Mouse (Mus musculus): ENCODE measurements around the gene Pitpnm2.

Pitpnm2 gene

GRCm38 (mm10) chr5:124138066-124138465 lies 111.5 kb downstream of the Pitpnm2 start:
- DNase-seq (ENCODE audit: low spot score): no peak

GRCm38 (mm10) chr5:124134261-124134660 lies 115.3 kb downstream of the Pitpnm2 start:
- DNase-seq (ENCODE audit: low spot score): no peak

GRCm38 (mm10) chr5:124125093-124125492 lies 124.5 kb downstream of the Pitpnm2 start:
- no peak for DNase-seq (ENCODE audit: low spot score)

GRCm38 (mm10) chr5:124122357-124122756 lies 127.2 kb downstream of the Pitpnm2 start:
- DNase-seq (ENCODE audit: low spot score): no peak

- no peak for DNase-seq (ENCODE audit: low spot score)
These were observed 130.4 kb downstream of the Pitpnm2 start for GRCm38 (mm10) chr5:124119204-124119603.

GRCm38 (mm10) chr5:124115990-124116845 lies 133.3 kb downstream of the Pitpnm2 start, which contains the start of gene Arl6ip4:
Gene Arl6ip4 (plus strand): TSS chr5:124116089.
- DNase-seq (ENCODE audit: low spot score): peak; percentile 75

- no peak for DNase-seq (ENCODE audit: low spot score)
These were observed 134.0 kb downstream of the Pitpnm2 start for GRCm38 (mm10) chr5:124115531-124115930.

- DNase-seq (ENCODE audit: low spot score): no peak
These were observed 135.1 kb downstream of the Pitpnm2 start for GRCm38 (mm10) chr5:124114276-124115025.

- peak; percentile 56 for DNase-seq (ENCODE audit: low spot score)
These were observed 136.5 kb downstream of the Pitpnm2 start for GRCm38 (mm10) chr5:124113030-124113429.

- peak; percentile 55 for DNase-seq (ENCODE audit: low spot score)
These were observed 137.0 kb downstream of the Pitpnm2 start for GRCm38 (mm10) chr5:124112531-124112930.

GRCm38 (mm10) chr5:124111742-124112497 lies 137.6 kb downstream of the Pitpnm2 start, which contains the start of gene Ogfod2:
Gene Ogfod2 (plus strand): TSS chr5:124112297.
- peak; percentile 93 for DNase-seq (ENCODE audit: low spot score)

- no peak for DNase-seq (ENCODE audit: low spot score)
These were observed 138.4 kb downstream of the Pitpnm2 start for GRCm38 (mm10) chr5:124111077-124111741.

- DNase-seq (ENCODE audit: low spot score): no peak
These were observed 146.0 kb downstream of the Pitpnm2 start for GRCm38 (mm10) chr5:124103552-124103951.

- no peak for DNase-seq (ENCODE audit: low spot score)
These were observed 146.5 kb downstream of the Pitpnm2 start for GRCm38 (mm10) chr5:124103020-124103419.

- DNase-seq (ENCODE audit: low spot score): no peak
These were observed 147.2 kb downstream of the Pitpnm2 start for GRCm38 (mm10) chr5:124102326-124102725.

GRCm38 (mm10) chr5:124100128-124101044 lies 149.2 kb downstream of the Pitpnm2 start:
- DNase-seq (ENCODE audit: low spot score): no peak

GRCm38 (mm10) chr5:124098923-124099322 lies 150.6 kb downstream of the Pitpnm2 start:
- DNase-seq (ENCODE audit: low spot score): no peak

- peak; percentile 95 for DNase-seq (ENCODE audit: low spot score)
These were observed 153.8 kb downstream of the Pitpnm2 start, which contains the start of gene Abcb9 for GRCm38 (mm10) chr5:124095596-124096232. Gene Abcb9 (minus strand): TSS chr5:124095798.

- DNase-seq (ENCODE audit: low spot score): peak; percentile 20
These were observed 154.4 kb downstream of the Pitpnm2 start for GRCm38 (mm10) chr5:124095077-124095581.
